Mouse (Mus musculus) retina, embryonic 14.5 days (tissue): Measurements from ENCODE around the gene Carnmt1.
A peak's percentile ranks its signal among the peaks of the same experiment; 100 is the strongest.

Experiments used
- DNase-seq: peaks from one replicate; pipeline ENCODE4 v3.0.0-alpha.2; 2015; ENCODE audit warnings: low spot score

Gene Carnmt1

DNA sequence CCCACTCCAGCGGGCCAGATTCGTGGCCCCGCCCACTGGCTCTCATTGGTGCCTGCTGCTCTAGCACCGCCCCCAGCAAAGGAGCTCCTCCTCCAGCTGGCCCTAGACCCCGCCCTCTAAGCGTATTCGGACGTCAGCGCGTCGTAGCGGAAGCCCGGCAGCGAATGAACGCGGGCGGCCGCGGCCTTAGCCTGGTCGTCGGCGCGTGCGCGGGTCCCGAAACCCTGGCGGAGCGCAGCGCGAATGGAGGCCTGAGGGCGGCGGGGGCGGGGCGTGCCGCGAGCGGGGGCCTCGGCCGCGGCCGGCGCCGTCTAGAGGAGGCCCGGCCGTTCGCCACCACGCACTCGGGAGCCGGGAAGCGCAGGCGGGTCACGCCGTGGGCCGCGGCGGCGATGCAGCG, at the start of gene Carnmt1:
Gene Carnmt1, plus strand, starts transcription at position 157 of the 400 bp plus-strand sequence.
- peak; percentile 99 for DNase-seq

DNA sequence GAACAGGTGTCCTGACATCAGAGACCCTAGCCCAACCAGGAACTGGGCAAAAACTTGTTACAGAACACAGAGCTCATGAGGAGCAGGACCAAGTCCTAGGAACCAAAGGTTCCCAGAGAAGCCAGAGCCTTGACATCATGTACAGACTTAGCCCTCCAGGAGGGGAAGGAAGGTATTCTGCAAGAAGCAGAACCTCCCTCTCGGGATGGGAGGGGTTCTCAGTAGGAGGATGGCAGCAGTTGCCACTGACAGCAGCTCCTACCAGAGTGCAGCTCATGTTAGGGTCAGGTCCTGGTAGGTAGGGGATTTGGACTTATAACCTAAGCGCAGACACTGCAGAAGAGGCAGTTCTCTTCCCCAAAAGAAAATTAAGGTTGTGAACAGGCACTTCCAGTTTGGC, 46.7 kb upstream of the Carnmt1 start:
- no peak for DNase-seq

DNA sequence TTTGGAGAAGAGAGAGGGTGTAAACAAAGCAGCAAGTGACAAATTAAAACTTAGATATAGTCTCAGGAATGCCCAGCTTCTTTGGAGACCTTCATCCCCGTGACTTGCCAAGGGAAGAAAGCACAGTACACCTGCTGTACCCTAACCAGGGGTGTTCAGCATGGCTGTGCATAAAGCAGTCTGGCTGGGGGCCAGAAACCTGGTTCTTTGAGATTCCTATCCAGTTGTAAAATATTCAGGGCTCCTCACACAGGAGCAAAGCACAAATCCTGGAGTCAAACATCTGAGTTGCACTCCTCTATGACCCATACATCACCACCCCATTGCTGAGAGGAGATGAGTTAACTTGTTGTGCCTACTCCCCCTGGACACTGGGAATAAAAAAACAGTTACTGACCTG, 41.0 kb upstream of the Carnmt1 start:
- DNase-seq = no peak

DNA sequence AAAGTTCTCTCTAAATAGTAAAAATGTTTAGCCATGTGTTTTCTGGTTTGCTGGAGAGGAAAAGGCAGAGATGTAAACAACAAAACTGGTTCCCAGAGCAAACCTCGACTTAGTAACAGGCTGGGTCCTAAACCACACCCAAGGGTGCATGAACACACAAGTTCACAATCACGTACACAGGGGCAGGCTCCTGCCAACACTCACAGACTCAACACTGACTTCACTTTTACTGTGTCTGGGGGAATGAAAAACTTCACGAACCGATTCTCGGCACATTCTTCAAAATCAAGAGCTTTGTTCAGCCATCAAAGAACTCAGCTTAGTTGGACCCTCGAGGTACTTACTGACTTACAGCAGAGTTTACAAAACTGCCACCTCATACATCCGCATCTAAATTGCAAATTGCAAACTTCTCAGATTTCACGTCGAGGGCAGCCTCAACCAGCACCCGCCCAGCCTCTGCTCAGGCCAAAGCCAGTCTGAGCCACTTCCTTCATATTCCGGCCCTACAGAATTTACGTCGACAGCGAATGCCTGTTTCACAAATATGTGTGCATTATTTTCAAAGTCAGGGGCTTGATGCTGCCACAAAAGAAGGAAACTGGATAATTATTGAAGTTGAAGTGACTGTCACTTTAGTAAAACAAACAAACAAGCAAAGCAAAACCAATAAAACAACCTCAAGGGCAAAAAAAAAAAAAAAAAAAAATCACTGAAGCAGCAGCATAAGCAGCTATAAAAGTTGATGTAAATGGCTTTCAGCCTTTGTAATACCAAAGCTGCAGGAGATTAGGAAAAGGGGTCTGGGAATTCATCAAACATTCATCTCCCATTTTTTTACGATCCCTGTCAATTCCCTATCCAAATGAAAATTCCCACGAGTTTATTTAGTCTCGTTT, 40.1 kb upstream of the Carnmt1 start:
- no peak for DNase-seq

DNA sequence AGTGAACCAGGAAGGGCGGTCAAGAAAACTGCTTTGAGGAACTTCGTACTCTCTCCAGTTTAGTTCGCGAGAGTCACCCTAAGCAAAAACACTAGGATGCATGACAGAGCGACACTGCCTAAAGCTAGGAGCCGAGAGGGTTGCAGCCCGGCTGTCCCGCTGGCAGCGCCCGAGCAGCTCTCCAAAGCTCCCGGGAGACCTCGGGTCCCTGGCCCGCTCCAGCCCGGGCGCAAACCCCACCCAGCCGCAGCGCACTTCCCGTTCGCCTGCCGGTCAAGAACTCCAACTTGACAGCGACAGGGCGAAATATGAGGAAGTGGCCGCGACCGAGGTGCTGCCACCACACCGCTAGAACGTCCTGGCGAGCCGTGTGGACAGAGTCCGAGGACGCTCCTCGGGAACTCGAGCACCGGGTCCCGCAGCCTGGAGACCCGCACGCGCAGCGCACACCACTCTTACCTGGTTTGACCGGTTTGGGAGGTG, 39.4 kb upstream of the Carnmt1 start:
- peak; percentile 60 for DNase-seq

DNA sequence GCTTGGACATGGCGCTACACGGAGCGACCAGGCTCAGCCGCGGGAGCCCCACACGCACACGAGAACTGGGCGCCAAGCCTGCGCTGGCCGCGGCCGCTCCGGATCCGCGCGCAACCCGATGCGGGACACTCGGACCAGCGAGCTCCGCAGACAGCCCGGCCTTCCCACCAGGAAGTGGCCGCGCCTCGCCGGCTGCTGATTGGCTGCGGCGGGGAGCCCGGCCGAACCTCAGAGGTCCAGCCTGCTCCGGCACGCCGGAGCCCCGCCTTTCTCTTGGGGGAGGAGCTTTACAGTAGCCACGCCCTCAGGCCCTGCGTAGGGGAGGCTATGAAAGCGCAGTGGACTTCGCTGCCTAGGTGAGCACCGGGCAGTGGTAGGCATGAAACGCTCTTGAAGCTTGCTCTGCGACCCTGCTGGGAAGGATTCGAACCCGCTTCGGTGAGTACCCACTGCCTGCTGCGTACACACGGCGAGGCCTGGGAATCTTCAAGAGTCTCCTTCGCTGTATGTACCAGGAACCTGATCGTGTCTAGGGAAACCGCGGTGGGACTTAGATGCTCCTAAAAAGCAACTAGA, 38.8 kb upstream of the Carnmt1 start, which contains the start of the genes Ostf1 and Nmrk1:
Gene Ostf1, minus strand, starts transcription at position 180 of the 576 bp plus-strand sequence.
Gene Nmrk1, plus strand, starts transcription at position 307 of the 576 bp plus-strand sequence.
- peak; percentile 94 for DNase-seq

DNA sequence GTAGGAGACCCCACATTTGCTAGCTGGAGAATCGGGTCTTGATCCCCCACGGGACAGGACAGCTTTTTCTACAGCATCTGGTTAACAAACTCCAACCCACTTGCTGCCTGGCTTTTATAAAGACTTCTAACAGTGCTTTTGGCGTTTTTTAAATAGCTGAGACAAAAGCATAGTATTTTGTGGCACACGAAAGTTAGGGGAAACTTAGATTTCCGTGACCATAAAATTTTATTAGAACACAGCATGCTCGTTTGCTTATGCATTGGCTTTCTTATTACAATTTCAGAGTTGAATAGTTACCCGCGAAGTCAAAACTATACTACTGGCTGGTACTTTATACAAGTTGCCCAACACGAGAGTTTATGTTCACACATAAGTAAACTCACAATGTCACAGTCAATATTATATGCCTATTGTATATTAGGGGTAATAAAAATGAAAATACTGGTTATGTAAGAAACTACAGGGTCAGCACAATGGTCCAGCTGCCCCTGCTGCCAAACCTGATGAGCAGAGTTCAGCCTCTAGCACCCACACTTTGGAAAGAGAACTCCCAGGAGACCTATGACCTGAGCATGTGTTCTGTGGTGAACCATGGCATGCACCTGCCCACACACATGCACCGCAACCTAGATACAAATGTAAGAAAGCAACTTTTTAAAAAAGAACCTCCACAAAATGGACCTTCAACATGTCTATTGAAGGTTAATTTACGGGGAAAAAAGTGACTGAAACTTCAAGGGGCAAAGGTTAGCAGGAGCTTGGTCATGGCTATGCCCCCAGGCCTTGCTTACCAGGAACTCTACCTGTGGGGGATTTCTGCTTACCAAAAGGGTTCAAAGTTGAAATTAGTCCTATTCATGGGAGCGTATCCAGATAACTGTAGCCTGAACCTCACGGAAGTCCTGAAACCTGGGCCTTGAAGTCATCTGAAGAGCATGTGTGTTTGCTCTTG, 38.1 kb upstream of the Carnmt1 start:
- no peak for DNase-seq

DNA sequence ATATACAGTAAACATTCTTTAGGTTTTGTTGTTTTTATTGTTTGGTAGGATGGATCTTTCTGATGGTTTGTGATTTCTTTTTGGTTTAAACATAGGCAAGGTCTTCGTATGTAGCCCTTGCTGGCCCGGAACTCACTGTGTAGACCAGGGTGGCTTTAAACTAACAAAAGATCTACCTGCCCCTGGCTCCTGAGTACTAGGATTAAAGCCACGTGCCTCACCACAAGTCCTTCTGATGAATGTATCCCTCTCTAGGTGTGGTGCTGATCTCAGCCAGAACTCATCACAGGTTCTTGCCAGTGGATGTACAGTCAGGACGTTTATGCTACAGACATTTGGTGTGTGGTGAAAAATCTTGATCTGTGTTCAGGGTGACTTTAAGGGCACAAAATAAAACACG, 32.6 kb upstream of the Carnmt1 start:
- DNase-seq = no peak

DNA sequence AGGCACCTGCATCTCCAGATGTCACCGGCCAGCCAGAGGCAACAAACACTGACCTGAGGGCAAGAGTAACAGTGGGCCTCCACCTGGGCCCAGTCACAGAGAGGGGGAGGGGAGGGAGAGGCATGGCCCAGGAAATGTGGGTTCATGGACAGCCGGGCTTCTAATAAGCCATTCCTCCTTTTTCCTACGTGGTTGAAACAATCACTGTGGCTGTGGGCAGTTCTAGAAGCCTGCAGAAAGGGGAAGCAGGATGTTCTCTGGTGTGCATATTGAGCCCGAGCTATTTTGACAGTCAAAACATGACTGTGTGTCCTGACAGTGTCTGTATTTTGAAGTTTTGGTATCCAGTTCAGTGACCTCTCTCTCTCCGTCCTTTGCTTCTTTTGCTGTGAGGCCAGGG, 31.6 kb upstream of the Carnmt1 start:
- DNase-seq = no peak

DNA sequence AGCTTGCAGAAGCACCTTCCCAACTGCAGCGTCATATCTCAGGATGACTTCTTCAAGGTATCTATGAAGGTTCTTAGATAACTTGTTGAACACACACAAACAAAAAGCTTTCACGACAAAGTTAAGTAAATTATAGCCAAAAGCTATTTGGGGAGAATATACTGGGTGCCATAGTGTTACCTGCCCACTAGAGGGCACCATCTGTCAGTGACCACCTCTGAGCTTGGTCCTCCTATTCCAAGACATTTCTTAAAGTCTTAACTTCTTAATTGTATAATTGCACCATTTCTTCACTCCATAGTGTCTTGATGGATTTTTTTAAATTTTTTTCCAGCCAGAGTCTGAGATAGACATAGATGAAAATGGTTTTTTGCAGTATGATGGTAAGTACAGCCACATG, 31.0 kb upstream of the Carnmt1 start:
- no peak for DNase-seq

DNA sequence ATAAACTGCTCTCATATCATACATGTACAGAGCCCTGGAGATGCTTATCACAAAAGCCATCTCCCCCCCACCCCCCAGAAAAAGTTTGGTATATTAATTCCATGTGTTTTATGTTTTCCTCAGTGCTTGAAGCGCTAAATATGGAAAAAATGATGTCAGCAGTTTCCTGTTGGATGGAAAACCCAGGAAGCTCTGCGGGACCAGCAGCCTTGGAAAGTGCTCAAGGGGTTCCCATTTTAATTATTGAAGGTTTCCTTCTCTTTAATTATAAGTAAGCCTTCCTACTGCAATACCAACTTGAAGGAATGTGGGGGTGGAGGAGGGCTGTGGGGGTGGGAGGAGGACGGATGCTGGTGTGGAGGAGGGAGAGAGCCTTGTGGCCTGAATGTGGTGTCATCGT, 29.6 kb upstream of the Carnmt1 start:
- no peak for DNase-seq

DNA sequence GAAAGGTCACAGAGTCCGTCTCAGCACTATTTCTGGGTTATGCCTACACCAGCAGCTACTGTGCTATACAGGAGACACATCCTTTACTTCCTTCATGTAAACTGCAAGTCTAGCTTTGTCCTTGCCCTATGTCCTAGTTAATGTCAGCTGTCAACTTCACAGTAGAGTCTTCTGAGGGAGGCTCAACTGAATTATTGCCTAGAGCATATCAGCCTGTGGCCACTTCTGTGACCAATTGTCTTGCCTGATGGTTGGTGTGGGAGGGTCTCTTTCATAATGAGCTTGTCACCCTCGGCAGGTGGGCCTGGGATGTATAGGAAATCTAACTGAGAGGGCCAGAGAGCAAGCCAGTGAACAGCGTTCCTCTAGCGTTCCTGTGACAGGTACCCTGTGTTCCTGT, 27.2 kb upstream of the Carnmt1 start:
- no peak for DNase-seq

DNA sequence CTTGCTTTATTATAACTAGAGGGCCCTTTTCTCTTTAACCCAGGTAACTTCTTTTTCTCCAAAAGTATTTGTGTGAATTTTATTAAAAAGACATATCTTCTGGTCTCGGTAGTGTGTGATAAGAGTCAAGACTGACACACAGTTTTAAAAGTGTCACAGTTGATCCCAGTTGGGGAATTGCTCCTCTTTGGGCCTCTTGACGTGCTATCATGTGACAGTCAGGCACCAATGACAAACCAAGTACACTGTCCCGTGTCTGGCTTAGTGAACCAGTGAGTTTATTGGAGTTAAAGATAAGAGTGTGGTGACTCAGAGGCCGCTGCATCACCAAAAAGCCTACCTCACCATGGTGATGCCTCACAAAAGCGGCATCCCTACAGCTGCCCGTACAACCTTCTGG, 26.5 kb upstream of the Carnmt1 start:
- DNase-seq = no peak

DNA sequence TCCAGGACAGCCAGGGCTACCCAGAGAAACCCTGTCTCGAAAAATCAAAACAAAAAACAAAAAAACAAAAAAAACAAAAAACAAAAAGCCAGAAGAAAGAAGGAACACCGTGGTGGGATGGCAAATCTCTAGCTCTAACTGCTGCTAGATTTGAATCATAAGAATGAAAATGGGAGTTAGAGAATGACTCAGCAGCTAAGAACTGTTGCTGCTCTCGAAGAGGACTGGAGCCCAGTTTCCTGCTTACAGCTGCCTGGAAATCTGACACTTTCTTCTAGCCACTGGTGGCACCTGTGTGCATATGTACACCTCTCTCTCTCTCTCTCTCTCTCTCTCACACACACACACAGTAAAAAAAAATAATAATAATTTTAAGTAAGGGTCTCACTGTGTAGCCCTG, 24.2 kb upstream of the Carnmt1 start:
- DNase-seq = no peak

DNA sequence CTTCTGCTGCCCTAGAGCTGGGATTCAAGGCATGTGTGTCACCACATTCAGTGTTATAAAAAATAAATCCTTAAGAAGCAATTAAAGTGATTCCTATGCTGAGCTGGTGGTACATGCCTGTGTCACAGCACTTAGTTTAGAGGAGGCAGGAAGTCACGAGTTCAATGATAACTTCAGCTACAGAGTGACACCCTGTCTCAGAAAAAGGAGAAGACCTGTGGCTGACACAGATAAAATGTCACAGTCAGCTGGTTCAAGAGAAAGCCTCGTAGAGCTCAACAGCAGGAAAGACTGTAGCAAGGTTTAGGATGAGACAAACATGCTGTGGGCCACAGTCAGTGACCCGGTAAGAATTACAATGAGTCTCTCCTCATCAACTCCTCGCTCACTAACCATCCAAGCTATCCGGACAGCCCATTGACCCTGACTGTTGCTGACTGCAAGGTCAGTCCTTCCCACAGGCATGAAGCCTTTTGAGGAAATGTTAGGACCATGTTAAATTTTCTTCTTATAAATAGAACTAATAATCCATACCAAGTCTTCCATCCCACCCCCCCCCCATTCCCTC, 23.6 kb upstream of the Carnmt1 start:
- DNase-seq = no peak

DNA sequence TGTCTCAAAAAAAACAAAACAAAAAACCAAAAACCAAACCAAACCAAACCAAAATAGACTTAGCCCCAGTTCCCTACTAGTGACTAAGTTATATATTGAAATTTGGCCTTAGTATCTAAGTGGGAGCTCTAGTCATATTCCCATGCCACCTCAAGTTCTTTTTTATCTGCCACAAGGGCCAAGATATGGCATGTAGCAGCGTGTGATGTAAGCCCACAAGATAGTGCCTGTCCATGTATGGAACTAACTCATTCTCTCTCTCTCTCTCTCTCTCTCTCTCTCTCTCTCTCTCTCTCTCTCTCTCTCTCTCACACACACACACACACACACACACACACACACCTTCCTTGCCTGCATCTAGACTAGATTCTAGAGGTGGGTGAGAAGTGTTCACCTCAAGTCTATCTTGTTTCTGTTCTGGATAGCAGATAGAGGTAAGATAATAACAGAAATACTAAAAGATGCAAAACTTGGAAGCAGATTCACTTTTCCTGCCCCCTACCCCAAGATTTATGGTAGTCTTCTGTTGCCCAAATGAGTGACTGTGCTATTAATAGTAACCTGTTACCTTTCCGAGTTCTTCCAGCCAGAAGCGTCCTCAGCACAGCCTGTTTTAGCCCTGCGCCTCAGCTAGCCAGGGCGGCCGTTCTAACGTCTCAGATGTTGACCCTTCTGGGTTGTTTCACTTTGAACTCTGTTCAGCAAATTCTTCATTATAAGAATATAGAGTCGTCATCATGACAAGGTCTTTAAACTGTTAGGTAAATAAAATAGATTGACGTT, 22.6 kb upstream of the Carnmt1 start:
- DNase-seq = no peak

DNA sequence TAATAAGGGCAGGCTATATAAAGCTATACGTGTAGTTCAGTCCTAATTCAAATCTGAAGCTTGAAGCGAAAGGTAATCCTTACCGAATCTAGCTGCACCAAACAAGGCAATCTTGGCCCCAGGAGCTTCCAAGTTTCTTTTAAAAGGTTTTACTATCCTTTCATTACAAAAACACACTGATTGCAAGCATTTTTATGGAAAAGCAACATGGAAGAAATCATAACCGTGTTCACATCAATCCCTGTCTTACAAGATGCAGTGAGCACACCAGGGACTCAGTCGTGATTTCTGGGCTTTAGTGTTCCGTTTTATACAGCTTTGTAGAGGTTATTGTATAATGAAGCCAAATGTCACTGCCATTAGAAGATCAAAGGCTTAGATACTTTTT, 22.0 kb upstream of the Carnmt1 start:
- no peak for DNase-seq

DNA sequence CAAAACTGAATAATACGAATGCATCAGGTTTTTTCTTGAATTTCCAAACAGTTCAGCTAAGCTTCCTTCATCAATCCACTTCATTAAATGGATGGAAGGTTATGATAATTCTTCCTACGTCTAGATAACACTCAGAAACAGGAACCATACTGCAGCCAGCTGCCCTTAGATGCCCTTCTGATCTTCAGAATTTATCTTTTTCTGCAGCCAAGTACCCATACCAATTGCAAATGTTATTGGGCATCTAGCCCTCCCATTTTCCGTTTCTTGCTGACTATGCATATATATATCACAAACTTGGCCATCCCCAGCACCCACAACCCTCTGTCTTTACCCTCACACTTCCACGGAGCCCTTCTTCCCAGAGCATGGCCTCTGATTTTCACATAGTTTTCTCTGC, 20.6 kb upstream of the Carnmt1 start:
- DNase-seq = no peak

DNA sequence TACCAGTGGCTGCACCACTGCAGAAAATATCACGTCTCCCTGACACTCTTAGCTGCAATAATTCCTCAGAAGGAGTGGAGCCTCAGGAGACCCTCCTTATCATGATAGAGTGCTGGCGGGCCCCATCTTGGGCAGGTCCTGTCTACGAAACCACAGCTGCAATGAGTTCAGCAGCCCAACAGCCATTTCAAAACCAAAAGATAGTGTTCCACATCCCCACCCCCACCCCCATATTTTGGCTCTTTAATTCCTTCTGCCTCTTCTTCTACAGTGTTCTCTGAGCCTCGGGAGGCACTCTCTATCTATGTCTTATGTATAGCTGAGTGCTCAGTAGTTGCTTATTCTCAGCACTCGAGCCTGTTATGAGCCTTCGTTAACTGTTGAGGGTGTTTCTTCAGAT, 20.1 kb upstream of the Carnmt1 start:
- DNase-seq = no peak

DNA sequence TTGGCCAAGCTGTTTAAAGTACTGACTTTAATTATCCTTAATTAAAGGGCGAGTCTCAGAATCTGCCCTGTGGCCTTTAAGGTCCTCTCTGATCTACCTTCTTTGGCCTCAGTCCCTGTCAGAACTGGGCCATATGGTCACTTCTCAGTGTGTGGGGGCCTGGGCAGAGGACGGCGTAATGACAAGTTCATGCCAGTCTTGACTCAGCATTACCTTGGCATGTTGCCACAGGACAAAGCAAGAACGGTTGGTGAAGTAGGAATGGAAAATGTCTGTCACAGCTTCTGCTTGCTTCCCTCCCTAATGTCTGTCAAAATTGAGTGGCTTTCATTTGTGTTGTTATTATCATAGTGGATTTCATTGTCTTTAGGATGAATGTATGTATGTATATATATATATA, 18.0 kb upstream of the Carnmt1 start:
- DNase-seq = no peak

DNA sequence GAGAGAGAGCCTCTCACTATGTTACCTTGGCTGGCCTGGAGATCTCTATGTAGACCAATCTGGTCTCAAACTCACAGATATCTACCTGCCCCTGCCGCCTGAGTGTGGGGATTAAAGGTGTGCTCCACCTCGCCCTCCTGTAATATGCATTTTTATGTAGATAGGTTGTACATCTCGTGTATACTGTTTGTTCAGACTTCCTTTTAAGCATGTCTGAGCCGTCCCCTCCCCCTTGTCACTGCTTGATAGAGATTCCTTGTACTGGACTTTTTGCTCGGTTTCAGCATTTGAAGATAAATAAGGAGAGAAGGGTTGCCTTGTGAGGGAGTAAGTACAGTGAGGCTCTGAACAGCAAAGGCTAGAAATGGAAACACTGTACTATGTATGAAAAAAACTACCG, 17.5 kb upstream of the Carnmt1 start:
- no peak for DNase-seq
